Mouse (Mus musculus): Measurements from ENCODE around the gene Igflr1. TPM values are rescaled to one million over a fixed set of nuclear protein-coding genes. Genes with fewer than 3 reads are reported as not detected.

Gene Igflr1
- total RNA-seq, 1 experiment from 2014 or later, result 1.8 TPM

GRCm38 (mm10) chr7:30607706-30608309, 42.6 kb downstream of the Igflr1 start:
- peak; percentile 92 for ATAC-seq (replicated peaks; ENCODE audit: low read depth, poor library complexity, severe bottlenecking)

GRCm38 (mm10) chr7:30608476-30608875, 43.2 kb downstream of the Igflr1 start:
- no peak for ATAC-seq (replicated peaks; ENCODE audit: low read depth, poor library complexity, severe bottlenecking)

GRCm38 (mm10) chr7:30610043-30610442, 44.8 kb downstream of the Igflr1 start:
- ATAC-seq (replicated peaks; ENCODE audit: low read depth, poor library complexity, severe bottlenecking), result no peak

- 0 out of 2 replicates have a peak, but pooled peaks have one; percentile 3 for ATAC-seq (replicated peaks; ENCODE audit: low read depth, poor library complexity, severe bottlenecking)
These were observed 47.6 kb downstream of the Igflr1 start, which contains the start of gene Upk1a for GRCm38 (mm10) chr7:30612654-30613402. TSS of gene Upk1a (minus strand) at chr7:30612847.

- peak; percentile 69 for ATAC-seq (replicated peaks; ENCODE audit: low read depth, poor library complexity, severe bottlenecking)
These were observed 48.4 kb downstream of the Igflr1 start for GRCm38 (mm10) chr7:30613529-30614112.

- ATAC-seq (replicated peaks; ENCODE audit: low read depth, poor library complexity, severe bottlenecking), result peak; percentile 79
These were observed 49.2 kb downstream of the Igflr1 start for GRCm38 (mm10) chr7:30614454-30614853.

GRCm38 (mm10) chr7:30615049-30615760, 50.0 kb downstream of the Igflr1 start:
- no peak for ATAC-seq (replicated peaks; ENCODE audit: low read depth, poor library complexity, severe bottlenecking)

Other genes with a start within 250 kb of the Igflr1 start
- gene E130208F15Rik, start 243.7 kb upstream of the Igflr1 start, total RNA-seq (2017), result 0.96 and 3.3 TPM in 2 replicates
- gene Sdhaf1, start 241.5 kb upstream of the Igflr1 start, total RNA-seq (2017), result 10.8 and 11.0 TPM in 2 replicates
- gene Lrfn3, start 202.7 kb upstream of the Igflr1 start, total RNA-seq (2017), result not detected in 2 replicates
- gene Tyrobp, start 151.7 kb upstream of the Igflr1 start, total RNA-seq (2017), result 94.7 and 118 TPM in 2 replicates
- gene Hcst, start 145.6 kb upstream of the Igflr1 start, total RNA-seq (2017), result 9.4 and 11.9 TPM in 2 replicates
- 9.0 and 13.0 TPM in 2 replicates for gene Nfkbid, start 143.7 kb upstream of the Igflr1 start, total RNA-seq (2017)
- gene Aplp1, start 119.9 kb upstream of the Igflr1 start, total RNA-seq (2017), result not detected in 2 replicates
- gene Kirrel2, start 107.7 kb upstream of the Igflr1 start, total RNA-seq (2017), result not detected in 2 replicates
- 0.19 and 1.8 TPM in 2 replicates for gene Nphs1, start 107.1 kb upstream of the Igflr1 start, total RNA-seq (2017)
- not detected in 2 replicates for gene Prodh2, start 71.8 kb upstream of the Igflr1 start, total RNA-seq (2017)
- gene Arhgap33, start 30.4 kb upstream of the Igflr1 start, total RNA-seq (2017), result 5.2 and 9.1 TPM in 2 replicates
- gene Hspb6, start 13.2 kb upstream of the Igflr1 start, total RNA-seq (2017), result 3.2 and 4.2 TPM in 2 replicates
- 4.7 TPM in 2 replicates for gene Proser3, start 13.1 kb upstream of the Igflr1 start, total RNA-seq (2017)
- 20.8 and 21.2 TPM in 2 replicates for gene Lin37, start 5.6 kb upstream of the Igflr1 start, total RNA-seq (2017)
- 58.2 and 68.5 TPM in 2 replicates for gene U2af1l4, start 2.1 kb upstream of the Igflr1 start, total RNA-seq (2017)
- gene Gm49396, start 2.1 kb upstream of the Igflr1 start, total RNA-seq (2017), result 3.7 and 5.4 TPM in 2 replicates
- 117 and 174 TPM in 2 replicates for gene Psenen, start 1.8 kb upstream of the Igflr1 start, total RNA-seq (2017)
- gene Kmt2b, start 23.3 kb downstream of the Igflr1 start, total RNA-seq (2017), result 8.9 and 24.9 TPM in 2 replicates
- gene Zbtb32, start 33.5 kb downstream of the Igflr1 start, total RNA-seq (2017), result 0.32 TPM in 1 of 2 replicates, not detected in the other
- not detected in 2 replicates for gene Upk1a, start 47.4 kb downstream of the Igflr1 start, total RNA-seq (2017)
- gene Cox6b1, start 60.7 kb downstream of the Igflr1 start, total RNA-seq (2017), result 396 and 504 TPM in 2 replicates
- not detected in 2 replicates for gene Etv2, start 70.4 kb downstream of the Igflr1 start, total RNA-seq (2017)
- 39.4 and 47.8 TPM in 2 replicates for gene Rbm42, start 84.9 kb downstream of the Igflr1 start, total RNA-seq (2017)
- 17.2 and 27.1 TPM in 2 replicates for gene Haus5, start 99.6 kb downstream of the Igflr1 start, total RNA-seq (2017)
- gene Pmis2, start 106.2 kb downstream of the Igflr1 start, total RNA-seq (2017), result not detected in 2 replicates
- gene 2200002J24Rik, start 133.5 kb downstream of the Igflr1 start, total RNA-seq (2017), result not detected in 2 replicates
- gene Atp4a, start 146.8 kb downstream of the Igflr1 start, total RNA-seq (2017), result 1.1 and 1.8 TPM in 2 replicates
- gene Tmem147, start 164.1 kb downstream of the Igflr1 start, total RNA-seq (2017), result 51.1 and 61.8 TPM in 2 replicates
- not detected in 2 replicates for gene Gapdhs, start 178.3 kb downstream of the Igflr1 start, total RNA-seq (2017)
- 0.78 TPM in 1 of 2 replicates, not detected in the other for gene Sbsn, start 186.0 kb downstream of the Igflr1 start, total RNA-seq (2017)
- 4.2 TPM in 1 of 2 replicates, not detected in the other for gene Dmkn, start 198.3 kb downstream of the Igflr1 start, total RNA-seq (2017)
- gene Krtdap, start 222.5 kb downstream of the Igflr1 start, total RNA-seq (2017), result not detected in 2 replicates

Data from common myeloid progenitor, adult 5-6 weeks (primary cell).